Mouse (Mus musculus) kidney, adult 2 months (tissue): Measurements from ENCODE around the gene Pfkfb1. TPM values are rescaled to one million over a fixed set of nuclear protein-coding genes. Genes with fewer than 3 reads are reported as not detected.

Source experiments
- DNase-seq: peaks from one replicate; pipeline ENCODE4 v3.0.0; 2021
- H3K27ac ChIP-seq: fragments of 200-500 bp; 2 replicates; pipeline ENCODE4 v1.5.1; 2012; ENCODE audit warnings: low read depth, low read length, control low read depth, inconsistent platforms; ENCODE audit not compliant: insufficient read depth
- H3K27me3 ChIP-seq: fragments of 200-500 bp; replicated peaks from 2 replicates; pipeline ENCODE4 v1.6.1; 2012; ENCODE audit warnings: mild to moderate bottlenecking, moderate library complexity, low read length, inconsistent platforms; ENCODE audit not compliant: control insufficient read depth, insufficient read depth
- H3K36me3 ChIP-seq: fragments of 200-500 bp; 2 replicates; pipeline ENCODE4 v1.6.1; 2012; ENCODE audit warnings: mild to moderate bottlenecking, moderate library complexity, low read length, inconsistent platforms; ENCODE audit not compliant: control insufficient read depth, insufficient read depth
- H3K4me1 ChIP-seq: fragments of 200-500 bp; 2 replicates; pipeline ENCODE4 v1.6.1; 2011; ENCODE audit warnings: low read length; ENCODE audit not compliant: control insufficient read depth, insufficient read depth
- H3K4me3 ChIP-seq: fragments of 200-500 bp; 2 replicates; pipeline ENCODE4 v1.5.1; 2011; ENCODE audit warnings: mild to moderate bottlenecking, low read depth, low read length, control low read depth; ENCODE audit not compliant: insufficient read depth
- CTCF ChIP-seq: fragments of 200-500 bp; conservative IDR thresholded peaks from 2 replicates; pipeline ENCODE4 v1.5.1; 2011; ENCODE audit warnings: low read depth, mild to moderate bottlenecking, control low read depth, low read length, moderate library complexity, mixed read lengths; ENCODE audit not compliant: insufficient read depth, insufficient read length
- POLR2A ChIP-seq: fragments of 200-500 bp; IDR thresholded peaks from one replicate; pipeline ENCODE4 v1.6.1; 2011; ENCODE audit warnings: low read depth, low read length, control low read depth
- WGBS: fragments of 180-500 bp; shearing (Covaris S2); methylation state at CpG from one replicate; pipeline ENCODE4 v1.1.7; 2018; 5-methylcytosine and 5-hydroxymethylcytosine counted together
- polyA plus RNA-seq: library from polyadenylated mRNA; depleted of rRNA; stranded (reverse); fragments of >200 nt; gene quantifications from 2 replicates; pipeline ENCODE4 v1.2.3, GENCODE M21; 2012; rRNA removed

Pfkfb1 gene
- polyA plus RNA-seq, 1 experiment = 5.5 TPM

- 44% methylated on average over 4 of the region's 4 CpGs for WGBS
- H3K36me3 ChIP-seq = no peaks in the 10 kb centered on the region
- TF ChIP-seq POLR2A (no peak), CTCF (peak; percentile 25; the same call in 1 of the 2 replicates)
- no peaks in the 10 kb centered on the region for H3K27me3 ChIP-seq
- no peak overlapping the region for H3K27ac ChIP-seq
- DNase-seq = peak; percentile 21
- H3K4me1 ChIP-seq = no peaks in the 10 kb centered on the region
- no peak overlapping the region for H3K4me3 ChIP-seq
These were observed 74.8 kb downstream of the Pfkfb1 start for GRCm38 (mm10) chrX:150662809-150663208.

GRCm38 (mm10) chrX:150677505-150677904, 89.5 kb downstream of the Pfkfb1 start:
- 56% methylated on average over 1 of the region's 1 CpGs for WGBS
- no peak for DNase-seq
- Histone ChIP-seq H3K36me3 (no peaks in the 10 kb centered on the region), H3K4me1 (no peaks in the 10 kb centered on the region), H3K4me3 (no peak overlapping the region), H3K27me3 (no peaks in the 10 kb centered on the region), H3K27ac (no peak overlapping the region)
- no peak for TF ChIP-seq CTCF
- no peak for TF ChIP-seq POLR2A

Other genes starting within 250 kb of the Pfkfb1 start
- gene Tmem29, start 129.1 kb upstream of the Pfkfb1 start, polyA plus RNA-seq = 4.8 and 8.1 TPM in 2 replicates
- 20.2 and 24.9 TPM in 2 replicates for gene Alas2, start 40.9 kb upstream of the Pfkfb1 start, polyA plus RNA-seq
- gene Apex2, start 1.6 kb downstream of the Pfkfb1 start, polyA plus RNA-seq = 12.5 and 13.0 TPM in 2 replicates
- 0.69 and 0.83 TPM in 2 replicates for gene Tro, start 69.4 kb downstream of the Pfkfb1 start, polyA plus RNA-seq
- gene Maged2, start 226.1 kb downstream of the Pfkfb1 start, polyA plus RNA-seq = 23.6 and 26.1 TPM in 2 replicates